Mouse (Mus musculus) cerebellum, adult 2 months (tissue): Measurements from ENCODE around the gene Rnf5. TPM values are rescaled to one million over a fixed set of nuclear protein-coding genes. Genes with fewer than 3 reads are reported as not detected.
A peak's percentile ranks its signal among the peaks of the same experiment; 100 is the strongest.

Experiments
- DNase-seq, 2 experiments: peaks; one replicate each; pipeline ENCODE4 v3.0.0; 2021
- H3K27ac ChIP-seq: fragments of 200-500 bp; 2 replicates; pipeline ENCODE4 v1.5.1; 2012; ENCODE audit warnings: low read length, control low read depth, inconsistent platforms; ENCODE audit not compliant: insufficient read depth
- H3K27me3 ChIP-seq: fragments of 200-500 bp; 2 replicates; pipeline ENCODE4 v1.6.1; 2012; ENCODE audit warnings: inconsistent platforms, mild to moderate bottlenecking, low read length, moderate library complexity; ENCODE audit not compliant: control insufficient read depth, insufficient read depth
- H3K4me1 ChIP-seq: fragments of 200-500 bp; 2 replicates; pipeline ENCODE4 v1.6.1; 2011; ENCODE audit warnings: low read length; ENCODE audit not compliant: control insufficient read depth, insufficient read depth
- H3K4me3 ChIP-seq: fragments of 200-500 bp; replicated peaks from 2 replicates; pipeline ENCODE3; 2011; ENCODE audit warnings: mild to moderate bottlenecking, low read depth, low read length, control low read depth; ENCODE audit not compliant: insufficient read depth
- CTCF ChIP-seq: fragments of 200-500 bp; IDR thresholded peaks from 2 replicates; pipeline ENCODE4 v1.5.1; 2011; ENCODE audit warnings: low read depth, mild to moderate bottlenecking, control low read depth, low read length, moderate library complexity, borderline replicate concordance; ENCODE audit not compliant: insufficient read depth
- POLR2A ChIP-seq: fragments of 200-500 bp; IDR thresholded peaks from 2 replicates; pipeline ENCODE4 v1.6.1; 2011; ENCODE audit warnings: low read length, control low read depth, borderline replicate concordance; ENCODE audit not compliant: insufficient read depth
- WGBS: fragments of 180-500 bp; shearing (Covaris S2); methylation state at CpG from one replicate; pipeline ENCODE4 v1.1.7; 2018; 5-methylcytosine and 5-hydroxymethylcytosine counted together
- polyA plus RNA-seq: library from polyadenylated mRNA; depleted of rRNA; stranded (reverse); fragments of >200 nt; gene quantifications from 2 replicates; pipeline ENCODE4 v1.2.3, GENCODE M21; 2012

The Rnf5 gene
- polyA plus RNA-seq, 1 experiment, result 137 TPM

GRCm38 (mm10) chr17:34629796-34630603, 26.5 kb upstream of the Rnf5 start:
- TF ChIP-seq POLR2A (peak; percentile 28; the same call in 1 of the 2 replicates), CTCF (no peak)
- 6% methylated on average over 12 of the region's 12 CpGs for WGBS
- H3K27ac ChIP-seq, result peak overlapping the region; percentile 97
- DNase-seq, result peak; percentile 69 to 84
- H3K27me3 ChIP-seq, result no peaks in the 10 kb centered on the region
- H3K4me3 ChIP-seq, result peak overlapping the region; percentile 79
- H3K4me1 ChIP-seq, result peaks cover 10% of the 10 kb centered on the region

- Histone ChIP-seq H3K4me3 (peak within 1 kb of the TSS; percentile 79), H3K27me3 (no peaks in the 10 kb centered on the region), H3K27ac (peak within 1 kb of the TSS; percentile 97), H3K4me1 (peaks cover 10% of the 10 kb centered on the region)
- DNase-seq, result peak; percentile 74 to 76
- no peak for TF ChIP-seq CTCF
- TF ChIP-seq POLR2A, result no peak
- WGBS, result 2% methylated on average over 16 of the region's 16 CpGs
Observed at GRCm38 (mm10) chr17:34629221-34629751, 25.8 kb upstream of the Rnf5 start, which contains the start of gene Prrt1. TSS of gene Prrt1 (plus strand) at chr17:34629533.

GRCm38 (mm10) chr17:34628644-34628967, 25.1 kb upstream of the Rnf5 start:
- Histone ChIP-seq H3K4me3 (peak overlapping the region; percentile 79), H3K4me1 (peaks cover 10% of the 10 kb centered on the region), H3K27ac (peak overlapping the region; percentile 97), H3K27me3 (no peaks in the 10 kb centered on the region)
- DNase-seq, result peak in 1 of 2 experiments; percentile 47
- 7% methylated on average over 5 of the region's 5 CpGs for WGBS
- TF ChIP-seq CTCF (no peak), POLR2A (no peak)

- peak within 1 kb of the TSS; percentile 79 for H3K4me3 ChIP-seq
- DNase-seq, result peak; percentile 88
- TF ChIP-seq CTCF (no peak), POLR2A (no peak)
- no peaks in the 10 kb centered on the region for H3K27me3 ChIP-seq
- peaks cover 10% of the 10 kb centered on the region for H3K4me1 ChIP-seq
- H3K27ac ChIP-seq, result peak within 1 kb of the TSS; percentile 97
- under 1% methylated on average over 29 of the region's 29 CpGs for WGBS
Observed at GRCm38 (mm10) chr17:34627943-34628643, 24.6 kb upstream of the Rnf5 start, which contains the start of gene Ppt2. TSS of gene Ppt2 (minus strand) at chr17:34628510.

GRCm38 (mm10) chr17:34627093-34627942, 23.8 kb upstream of the Rnf5 start:
- peak; percentile 87 to 91 for DNase-seq
- no peaks in the 10 kb centered on the region for H3K27me3 ChIP-seq
- no peak for TF ChIP-seq CTCF
- TF ChIP-seq POLR2A, result peak; percentile 70
- 0% methylated on average over 45 of the region's 45 CpGs for WGBS
- H3K27ac ChIP-seq, result peak overlapping the region; percentile 97
- peak overlapping the region; percentile 79 for H3K4me3 ChIP-seq
- peaks cover 10% of the 10 kb centered on the region for H3K4me1 ChIP-seq

GRCm38 (mm10) chr17:34626773-34627092, 23.2 kb upstream of the Rnf5 start:
- Histone ChIP-seq H3K4me3 (peak overlapping the region; percentile 79), H3K27me3 (no peaks in the 10 kb centered on the region), H3K4me1 (peaks cover 10% of the 10 kb centered on the region), H3K27ac (peak overlapping the region; percentile 73)
- DNase-seq, result no peak
- WGBS, result under 1% methylated on average over 18 of the region's 18 CpGs
- TF ChIP-seq CTCF (peak; percentile 10; the same call in 1 of the 2 replicates), POLR2A (no peak)

- Histone ChIP-seq H3K27me3 (no peaks in the 10 kb centered on the region), H3K4me1 (peaks cover 10% of the 10 kb centered on the region), H3K27ac (peak overlapping the region; percentile 73), H3K4me3 (peak overlapping the region; percentile 79)
- DNase-seq, result no peak
- 47% methylated on average over 16 of the region's 16 CpGs for WGBS
- TF ChIP-seq POLR2A (no peak), CTCF (no peak)
Observed at GRCm38 (mm10) chr17:34626062-34626772, 22.7 kb upstream of the Rnf5 start.
